Mouse (Mus musculus): Measurements from ENCODE around the gene Tyw1.

Tyw1 gene

DNA sequence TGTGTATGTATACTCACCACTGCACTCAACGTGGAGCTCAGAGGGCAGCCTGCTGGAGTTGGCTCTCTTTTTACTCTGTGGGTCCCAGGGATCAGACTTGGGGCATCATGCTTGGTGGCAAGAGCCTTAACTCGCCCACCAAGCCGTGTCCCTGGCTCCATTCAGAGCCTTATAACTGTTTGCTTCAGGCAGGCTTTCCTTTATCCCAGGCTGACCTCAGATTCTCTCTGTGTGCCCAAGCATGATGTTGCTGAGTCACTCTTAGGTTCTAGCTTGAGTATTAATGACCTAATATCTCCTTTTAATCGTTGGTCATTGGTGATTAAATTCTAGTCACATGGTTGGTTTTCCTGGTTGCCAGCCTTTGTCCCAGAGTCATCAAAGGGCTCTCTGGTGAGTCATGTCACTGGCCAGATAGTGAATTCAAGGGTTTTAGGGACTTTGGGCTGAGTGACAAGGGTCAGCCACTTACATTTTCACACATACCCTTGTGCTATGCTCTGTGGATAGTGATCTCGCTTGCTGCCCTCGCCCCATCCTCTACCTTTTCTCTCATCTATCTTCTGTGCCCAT, 9.1 kb downstream of the Tyw1 start:
- 88% methylated on average over 6 of the region's 6 CpGs for WGBS

DNA sequence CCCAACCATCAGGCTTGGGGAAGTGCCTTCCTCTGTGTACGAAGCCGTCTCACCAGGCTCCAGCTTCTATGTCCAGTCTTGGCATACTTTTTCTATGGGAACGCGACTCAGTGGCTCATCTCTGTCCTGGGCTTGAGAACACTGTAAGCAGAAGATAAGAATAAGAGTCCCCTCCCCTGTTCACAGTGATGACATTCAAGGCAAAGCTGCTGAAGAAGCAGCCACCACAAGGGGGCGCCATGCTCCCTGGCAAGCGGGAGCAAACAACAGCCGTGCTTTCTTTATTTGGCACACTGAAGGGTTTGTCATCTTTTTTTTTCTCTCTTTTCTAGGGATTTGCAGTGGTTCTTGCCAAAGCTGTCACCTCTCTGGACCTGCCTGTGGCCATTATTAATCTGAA, 11.2 kb downstream of the Tyw1 start:
- 72% methylated on average over 7 of the region's 7 CpGs for WGBS

DNA sequence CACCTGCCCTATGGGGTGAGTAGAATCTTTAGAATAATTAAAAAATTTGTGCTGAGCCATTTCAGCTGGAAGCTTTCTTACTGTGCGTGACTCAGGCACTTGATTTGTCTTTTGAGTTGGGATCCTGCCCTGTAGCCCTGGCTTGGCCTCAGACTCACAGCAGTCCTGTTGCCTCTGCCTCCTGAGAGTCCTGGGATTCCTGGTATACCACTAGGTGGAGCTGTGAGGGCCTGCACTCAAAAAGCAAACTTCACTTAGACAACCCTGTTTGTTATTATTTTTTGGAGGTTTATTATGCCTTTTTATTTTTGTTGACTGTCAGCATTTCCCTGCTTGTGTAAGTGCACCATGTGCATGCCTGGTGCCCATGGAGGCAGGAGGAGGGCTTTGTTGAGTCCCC, 11.9 kb downstream of the Tyw1 start:
- WGBS: 81% methylated on average over 1 of the region's 1 CpGs

DNA sequence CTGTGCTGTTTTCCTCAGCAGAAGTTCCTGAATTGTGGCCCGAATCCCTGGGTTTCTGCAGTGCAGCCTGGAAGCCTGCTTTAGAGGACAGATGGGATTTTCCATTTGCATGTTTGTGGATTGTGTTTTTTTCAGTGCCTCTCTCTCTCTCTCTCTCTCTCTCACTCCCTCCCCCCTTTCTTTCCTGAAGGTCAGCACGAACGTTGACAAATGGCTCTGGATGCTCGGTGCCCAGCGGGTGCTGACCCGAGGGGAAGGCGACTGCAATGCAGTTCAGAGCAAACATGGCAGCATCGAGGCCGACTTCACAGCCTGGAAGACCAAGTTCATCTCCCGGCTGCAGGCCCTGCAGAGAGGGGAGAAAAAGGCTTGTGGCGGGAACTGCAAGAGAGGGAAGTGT, 13.6 kb downstream of the Tyw1 start:
- 63% methylated on average over 11 of the region's 11 CpGs for whole genome bisulfite sequencing

DNA sequence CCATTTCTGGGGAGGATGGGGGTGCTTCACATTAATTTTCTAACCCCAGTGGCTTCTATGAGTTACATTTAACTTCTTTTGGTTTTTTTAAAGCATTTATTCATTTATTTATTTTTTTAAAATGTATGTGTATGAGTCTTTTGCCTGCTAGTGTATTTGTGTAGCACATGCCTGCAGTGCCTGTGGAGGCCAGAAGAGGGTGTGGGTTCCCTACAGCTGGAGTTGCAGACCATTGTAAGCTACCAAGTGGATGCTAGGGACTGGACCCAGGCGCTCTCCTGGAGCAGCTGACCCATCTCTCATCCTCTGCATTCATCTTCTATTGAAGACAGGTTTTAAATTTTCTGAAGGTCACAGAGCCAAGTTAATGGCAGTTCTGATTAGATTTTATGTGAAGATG, 16.9 kb downstream of the Tyw1 start:
- 100% methylated on average over 1 of the region's 1 CpGs for WGBS

DNA sequence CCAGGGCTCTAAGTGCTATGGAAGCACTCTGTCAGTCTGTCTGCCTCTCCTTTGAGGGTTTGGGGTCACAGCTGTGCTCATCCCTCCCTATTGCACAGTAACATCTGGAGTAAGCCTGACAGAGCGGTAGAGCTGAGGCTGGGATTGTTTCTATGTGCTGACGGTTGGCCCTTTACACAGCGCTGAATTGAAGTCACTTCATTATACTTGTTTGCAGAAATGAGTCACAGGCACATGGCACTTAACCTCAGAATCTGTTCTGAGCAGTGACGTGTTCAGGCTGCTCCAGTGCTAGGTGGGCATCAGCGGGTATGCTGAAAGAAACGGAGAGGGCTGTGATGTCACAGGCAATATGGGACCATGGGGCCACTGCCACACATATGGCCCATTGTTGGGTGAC, 17.6 kb downstream of the Tyw1 start:
- 58% methylated on average over 6 of the region's 6 CpGs for WGBS

DNA sequence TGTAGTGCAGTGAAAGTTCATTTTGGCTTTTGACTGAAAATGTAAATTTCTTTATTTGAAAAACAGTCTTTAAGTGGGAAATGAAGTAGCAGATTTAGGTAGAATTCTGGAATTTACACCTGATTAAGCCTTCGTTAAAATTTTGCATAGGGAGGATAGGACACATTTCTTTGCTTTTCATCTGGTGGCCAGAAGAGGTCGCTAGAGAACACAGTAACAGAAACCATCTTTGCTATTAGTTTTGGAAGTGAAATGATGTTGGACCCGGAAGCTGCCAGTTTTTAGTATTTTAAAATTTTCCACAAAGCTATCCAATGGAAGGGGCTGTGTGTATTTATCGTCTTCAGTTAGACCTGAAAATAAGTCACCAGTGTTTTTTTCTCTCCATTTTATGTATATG, 20.1 kb downstream of the Tyw1 start:
- 21% methylated on average over 4 of the region's 4 CpGs for WGBS

DNA sequence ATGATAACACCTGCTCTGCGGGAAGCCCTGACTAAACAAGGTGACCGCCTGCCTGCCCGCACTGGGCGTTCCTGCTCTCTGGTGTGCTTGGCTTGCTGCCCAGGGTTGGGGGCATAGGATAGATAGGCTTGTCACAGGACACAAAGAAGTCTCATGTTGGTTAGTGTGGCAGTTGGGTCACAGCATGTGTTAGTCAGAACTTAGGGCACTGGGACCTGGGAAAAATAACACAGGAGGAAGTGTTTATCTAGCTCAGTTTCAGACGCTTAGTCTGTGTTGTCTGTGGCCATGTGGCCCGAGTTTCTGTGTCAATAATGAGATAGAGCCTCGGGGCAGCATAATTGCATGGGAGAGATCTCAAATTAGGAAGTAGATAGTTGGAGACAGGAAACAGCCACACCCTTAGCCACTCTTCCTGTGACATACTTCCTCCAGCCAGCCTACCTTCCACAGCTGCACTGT, 22.6 kb downstream of the Tyw1 start:
- 67% methylated on average over 7 of the region's 7 CpGs for WGBS

DNA sequence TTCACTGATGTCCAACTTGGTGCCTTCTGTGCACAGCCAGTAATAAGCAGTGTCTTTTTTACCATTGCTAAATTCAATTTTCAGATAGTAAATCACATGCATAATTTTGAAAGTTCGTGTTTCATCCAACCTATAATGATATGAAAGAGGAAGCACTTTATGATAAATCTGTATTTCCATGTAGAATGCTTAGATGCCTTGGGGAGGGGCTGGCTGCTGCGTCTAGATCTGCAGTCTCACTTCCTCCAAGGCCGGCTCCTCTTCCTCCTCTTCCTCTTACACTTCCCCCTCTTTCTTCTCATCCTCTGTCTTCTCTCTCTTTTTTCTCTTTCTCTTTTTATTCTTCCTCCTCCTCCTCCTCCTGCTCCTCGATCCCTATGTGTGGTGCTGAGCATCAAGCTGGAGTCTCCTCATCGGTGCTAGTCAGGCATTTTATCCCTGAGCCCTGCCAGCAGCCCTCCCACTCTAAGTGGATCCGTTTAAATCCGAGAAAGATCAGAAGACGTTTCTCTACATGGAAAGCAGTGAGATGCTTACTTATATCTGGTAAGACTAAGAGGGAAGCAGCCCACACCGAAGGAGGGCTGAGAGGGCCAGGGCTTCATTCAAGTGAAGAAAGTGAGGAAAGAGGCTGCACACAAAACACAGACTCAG, 27.8 kb downstream of the Tyw1 start:
- WGBS: 61% methylated on average over 9 of the region's 9 CpGs

DNA sequence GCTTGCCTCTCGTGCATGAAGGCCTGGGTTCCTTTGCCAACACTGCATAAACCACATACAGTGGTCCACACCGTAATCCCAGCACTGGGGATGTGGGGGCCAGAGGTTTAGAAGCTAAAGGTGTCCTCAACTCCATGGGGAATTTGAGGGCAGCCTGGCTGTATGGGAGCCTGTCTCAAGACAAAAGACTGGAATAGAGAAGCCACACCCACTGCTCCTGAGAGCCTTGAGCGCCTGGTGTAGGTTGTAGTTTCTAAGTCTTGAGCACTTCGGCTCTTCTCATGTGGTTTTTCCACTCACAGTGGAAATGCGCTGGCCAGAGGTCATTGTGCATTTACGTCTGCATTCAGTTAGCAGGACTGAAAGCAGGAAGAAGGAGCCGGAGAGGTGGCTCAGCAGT, 32.7 kb downstream of the Tyw1 start:
- WGBS: 97% methylated on average over 7 of the region's 7 CpGs

DNA sequence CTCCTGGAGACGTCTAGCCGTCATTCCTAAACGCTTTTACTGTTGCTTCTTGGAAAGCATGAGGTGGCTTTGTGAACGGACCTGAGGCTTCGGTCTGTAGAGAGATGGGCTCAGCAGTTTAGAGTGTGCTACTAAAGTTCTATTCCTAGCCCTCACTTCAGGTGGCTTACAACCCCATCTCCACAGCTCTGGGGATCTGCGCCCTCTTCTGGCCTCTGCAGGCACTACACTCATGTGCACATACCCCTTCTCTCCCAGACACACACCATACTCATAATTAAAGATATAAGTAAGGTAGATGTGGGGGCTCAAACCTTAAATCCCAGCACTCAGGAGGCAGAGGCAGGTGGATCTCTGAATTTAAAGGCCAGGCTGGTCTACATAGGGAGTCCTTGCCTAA, 34.8 kb downstream of the Tyw1 start:
- WGBS: 98% methylated on average over 6 of the region's 6 CpGs

DNA sequence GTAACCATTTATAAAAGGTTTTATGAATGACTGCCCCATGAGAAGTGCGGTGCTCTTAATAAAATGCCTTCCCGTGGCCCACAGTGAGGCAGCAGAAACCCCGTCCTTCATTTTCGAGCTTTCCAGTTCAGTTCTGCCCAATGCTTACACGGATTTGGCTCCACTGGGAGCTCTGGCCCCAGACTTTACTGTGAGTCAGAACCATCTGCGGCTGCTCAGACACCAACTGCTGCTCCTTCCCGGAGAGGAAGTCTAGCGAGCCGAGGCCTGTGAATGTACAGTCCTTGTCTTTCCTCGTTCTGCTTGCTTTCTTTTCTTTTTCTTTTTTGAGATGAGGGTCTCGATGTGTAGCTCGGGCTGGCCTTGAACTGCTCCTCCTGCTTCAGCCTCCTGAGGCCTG, 35.4 kb downstream of the Tyw1 start:
- whole genome bisulfite sequencing: 55% methylated on average over 12 of the region's 12 CpGs

DNA sequence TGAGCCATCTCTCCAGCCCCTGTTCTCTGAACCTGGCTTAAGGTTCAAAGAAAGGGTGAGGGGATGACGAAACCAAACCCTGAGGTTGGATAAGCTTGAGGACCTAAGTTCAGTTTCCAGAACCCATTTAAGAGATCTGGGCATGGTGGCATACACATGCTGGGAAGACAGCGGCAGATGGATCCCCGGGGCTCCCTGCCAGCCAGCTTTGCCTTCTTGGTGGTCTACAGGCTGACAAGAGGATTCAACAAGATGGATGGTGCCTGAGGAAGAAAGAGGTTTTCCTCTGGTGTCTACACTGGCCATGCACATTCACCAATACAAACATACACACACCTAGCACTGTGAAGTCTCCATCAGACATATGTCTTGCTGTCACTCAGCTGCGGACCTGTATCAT, 37.6 kb downstream of the Tyw1 start:
- WGBS: 72% methylated on average over 4 of the region's 4 CpGs

DNA sequence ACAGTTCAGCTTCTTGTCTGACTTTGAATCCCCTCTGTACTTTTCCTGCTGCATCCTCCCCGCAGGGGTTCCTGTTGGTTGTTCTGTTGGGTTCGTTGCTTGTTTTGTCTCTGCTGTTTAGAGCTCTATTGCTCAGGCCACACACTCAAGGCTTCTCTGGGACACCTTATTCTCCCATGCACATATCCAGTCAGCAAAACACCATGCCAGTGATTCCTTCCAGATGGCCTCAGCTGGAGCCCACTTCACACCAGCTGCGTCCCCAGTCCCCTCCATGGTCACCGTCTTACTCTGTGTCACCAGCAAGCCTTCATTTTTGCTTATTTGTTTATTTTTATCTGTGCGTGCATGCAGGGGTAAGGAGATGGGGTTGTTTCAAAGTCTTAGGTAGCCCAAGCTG, 38.5 kb downstream of the Tyw1 start:
- WGBS: 59% methylated on average over 5 of the region's 5 CpGs

DNA sequence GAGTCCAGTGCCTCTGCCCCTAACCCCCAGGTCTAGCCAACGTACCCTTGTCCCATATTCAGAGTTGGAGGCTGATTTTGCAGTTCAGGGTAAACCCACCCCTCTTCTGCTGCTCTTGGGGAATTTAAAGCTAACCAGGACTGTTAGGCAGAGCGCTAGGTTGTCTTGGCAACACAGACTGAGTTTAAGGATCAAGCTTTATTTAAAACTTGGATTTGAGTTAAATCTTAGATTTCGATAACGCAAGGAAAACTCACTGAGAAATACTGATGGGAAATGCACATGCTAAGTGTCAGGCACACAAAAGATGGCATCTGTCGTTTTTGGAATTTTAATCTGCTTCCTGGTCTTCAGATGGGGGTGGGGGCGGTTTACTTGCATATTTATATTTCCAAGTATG, 39.2 kb downstream of the Tyw1 start:
- 56% methylated on average over 6 of the region's 6 CpGs for WGBS

DNA sequence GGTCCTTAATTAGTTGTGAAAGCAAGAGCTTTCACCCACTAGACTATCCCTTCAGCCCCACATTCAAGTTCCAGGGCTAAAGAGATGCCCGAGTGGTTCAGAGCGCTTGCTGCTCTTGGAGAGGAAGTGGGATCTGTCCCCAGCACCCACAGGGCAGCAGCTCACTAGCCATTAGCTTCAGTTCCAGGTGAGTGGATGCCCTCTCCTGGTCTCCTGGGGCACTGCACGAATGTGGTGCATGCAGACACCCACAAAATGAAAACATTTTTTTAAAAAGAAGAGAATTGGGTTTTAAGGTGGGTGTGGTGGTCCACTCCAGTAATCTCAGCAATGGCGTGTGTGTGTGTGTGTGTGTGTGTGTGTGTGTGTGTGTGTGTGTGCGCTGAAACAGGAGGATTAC, 40.7 kb downstream of the Tyw1 start:
- 79% methylated on average over 5 of the region's 5 CpGs for WGBS

DNA sequence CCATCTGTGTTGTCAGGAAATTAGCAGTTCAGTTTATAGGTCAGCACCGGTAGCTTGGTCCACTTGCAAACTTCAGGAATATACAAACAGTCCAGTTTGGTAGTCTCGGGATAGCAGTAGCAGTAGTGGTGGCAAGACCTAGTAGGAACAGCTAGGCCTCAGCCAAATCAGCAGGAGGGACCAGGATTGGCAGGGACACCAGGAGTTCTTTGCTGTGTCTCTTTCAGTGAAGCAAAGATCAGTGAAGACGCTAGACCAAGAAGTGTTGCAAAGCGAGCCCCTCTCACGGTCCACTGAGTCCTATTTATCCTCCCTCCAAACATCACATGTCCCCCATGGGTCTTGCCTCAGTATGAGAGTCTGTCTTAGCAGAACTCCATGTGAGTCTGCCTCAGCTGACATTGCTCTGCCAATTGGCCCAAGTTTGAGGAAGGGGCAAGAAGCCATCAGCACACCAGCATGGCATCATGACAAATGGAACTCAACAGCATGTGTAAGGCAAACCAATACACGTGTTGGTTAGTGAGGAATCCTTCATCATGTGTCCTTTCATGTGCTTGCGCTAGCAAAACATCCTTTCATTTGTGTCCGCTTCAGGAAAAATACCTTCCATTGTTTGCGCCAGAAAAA, 43.5 kb downstream of the Tyw1 start:
- WGBS: 92% methylated on average over 9 of the region's 9 CpGs

DNA sequence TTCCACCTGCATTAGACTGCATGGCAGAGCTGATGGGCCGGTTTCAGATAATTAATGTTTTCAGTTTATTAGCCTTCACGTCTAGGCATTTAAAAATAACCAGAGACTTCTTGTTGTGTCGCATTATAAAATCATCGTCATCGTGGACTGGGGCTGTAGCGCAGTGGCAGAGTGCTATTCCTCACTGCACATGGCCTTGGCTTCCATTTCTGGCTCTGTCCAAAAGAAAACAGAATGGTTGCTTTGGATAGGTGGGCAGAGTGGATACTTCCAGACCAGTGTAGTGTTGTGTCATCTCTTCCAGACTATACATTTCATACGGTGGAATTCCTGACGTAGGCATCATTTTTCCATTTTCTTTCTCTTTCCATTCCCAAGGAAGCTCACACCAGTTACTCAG, 44.1 kb downstream of the Tyw1 start:
- 89% methylated on average over 8 of the region's 8 CpGs for WGBS

DNA sequence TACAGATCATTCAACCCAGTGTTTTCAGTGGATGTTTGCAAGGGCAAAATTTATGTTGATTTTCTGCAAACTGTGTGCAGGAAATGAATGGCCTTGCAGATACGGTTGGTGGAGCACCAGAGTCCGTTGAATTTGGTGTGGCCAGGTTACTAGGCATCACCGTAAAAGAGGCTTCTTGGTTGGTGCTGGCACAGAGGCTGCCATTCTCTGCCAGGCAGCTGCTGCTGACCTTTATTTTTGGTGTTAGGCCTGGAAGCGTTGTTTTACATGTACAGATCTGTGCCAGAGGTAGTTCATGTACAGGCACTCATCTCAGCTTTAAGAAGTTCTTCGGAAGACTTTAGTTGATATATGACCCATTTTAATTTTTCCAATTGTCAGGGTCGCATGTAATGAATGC, 48.2 kb downstream of the Tyw1 start:
- 80% methylated on average over 6 of the region's 6 CpGs for WGBS

DNA sequence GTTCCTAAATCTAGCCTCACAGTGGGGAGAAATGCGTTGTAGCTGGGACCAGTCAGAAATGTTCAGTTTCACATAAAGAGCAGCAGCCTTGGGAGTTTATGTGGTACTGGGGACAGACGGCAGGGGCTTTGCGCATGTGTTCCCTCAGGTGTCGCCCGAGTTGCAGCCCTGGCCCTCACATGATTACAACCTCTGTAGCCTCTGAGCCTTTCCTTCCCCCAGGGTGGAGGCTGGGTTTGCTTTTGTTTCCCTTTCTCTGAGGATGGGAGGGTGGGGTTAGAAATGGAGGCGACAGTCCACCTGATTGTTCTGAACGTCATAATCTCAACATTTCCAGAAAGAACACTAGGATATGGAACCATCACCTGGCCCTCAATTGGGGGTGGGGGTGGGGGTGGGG, 52.5 kb downstream of the Tyw1 start:
- WGBS: 88% methylated on average over 7 of the region's 7 CpGs

DNA sequence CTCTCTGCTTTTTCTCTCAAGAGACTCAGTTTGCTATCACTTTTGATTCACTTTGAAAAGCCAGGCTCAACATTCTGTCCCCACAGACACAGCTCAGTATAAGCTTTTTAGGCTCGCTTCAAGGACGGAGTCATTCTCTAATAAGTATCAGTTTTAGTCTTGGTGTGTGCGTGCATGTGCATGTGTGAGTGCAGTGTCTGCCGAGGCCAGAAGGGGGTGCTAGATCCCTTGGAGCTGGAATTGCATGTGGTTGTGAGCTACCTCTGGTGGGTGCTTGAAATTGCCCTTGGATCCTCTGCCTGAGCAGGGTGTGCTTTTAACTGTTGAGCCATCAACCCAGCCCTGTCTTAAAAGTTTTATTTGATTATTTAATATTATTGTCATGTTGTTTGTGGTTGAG, 54.7 kb downstream of the Tyw1 start:
- WGBS: 99% methylated on average over 4 of the region's 4 CpGs

DNA sequence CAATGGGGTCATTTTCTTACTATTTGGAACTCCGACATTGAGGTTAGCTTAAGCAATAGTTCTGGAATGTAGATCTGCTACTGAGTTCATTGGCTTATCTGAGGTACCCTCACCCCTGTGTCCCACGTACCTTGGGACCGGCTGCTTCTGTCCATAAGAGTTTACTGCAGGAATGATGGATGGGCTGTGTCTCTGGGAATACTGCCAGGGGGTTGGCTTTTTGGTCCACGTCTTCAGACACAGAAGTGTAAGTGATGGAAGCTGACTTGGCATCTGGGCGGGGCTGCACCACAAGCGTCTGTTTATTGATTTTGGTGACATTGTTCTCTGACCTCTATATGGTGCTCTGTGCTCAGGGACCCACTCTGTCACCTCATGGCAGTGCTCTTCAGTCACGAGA, 55.4 kb downstream of the Tyw1 start:
- WGBS: 92% methylated on average over 7 of the region's 7 CpGs

DNA sequence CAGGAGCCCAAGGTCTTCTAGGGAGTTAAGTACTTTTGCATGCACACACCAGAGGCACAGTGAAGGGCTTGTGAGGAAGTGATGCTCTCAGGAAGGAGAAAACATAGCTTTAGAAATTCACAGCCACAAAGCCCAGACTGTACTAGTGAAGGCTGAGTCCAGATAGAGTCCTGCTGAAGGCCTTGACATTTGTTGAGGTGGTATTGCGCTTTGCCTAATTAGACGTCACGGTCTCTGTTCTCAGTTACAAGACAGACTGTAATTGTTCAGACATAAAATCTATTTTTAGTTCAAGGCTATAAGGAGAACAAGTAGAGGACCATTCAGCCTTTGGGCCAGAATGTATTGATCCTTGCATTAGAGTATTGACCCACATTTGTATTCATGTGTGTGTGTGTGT, 58.1 kb downstream of the Tyw1 start:
- 72% methylated on average over 3 of the region's 3 CpGs for WGBS

DNA sequence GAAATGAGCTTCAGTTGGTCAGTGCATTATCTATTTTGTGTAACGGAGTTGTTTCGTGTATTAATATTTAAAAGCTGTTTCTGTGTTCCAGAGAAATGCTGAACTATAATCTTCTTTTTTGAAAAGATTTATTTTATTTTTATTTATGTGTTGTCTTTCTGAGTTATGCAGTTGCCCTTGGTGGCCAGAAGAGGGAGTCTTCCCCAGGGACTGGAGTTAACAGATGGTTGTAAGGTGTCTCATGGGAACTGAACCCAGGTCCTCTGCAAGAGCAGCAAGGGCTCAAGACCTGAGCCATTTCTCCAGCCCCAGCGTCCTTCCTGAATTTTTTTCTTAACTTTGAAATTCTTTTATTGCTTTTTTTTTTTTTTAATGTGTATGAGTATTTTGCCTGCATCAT, 59.5 kb downstream of the Tyw1 start:
- 98% methylated on average over 3 of the region's 3 CpGs for WGBS

Measured in cerebral cortex, adult 2 months (tissue).